Mouse (Mus musculus) embryonic facial prominence, embryonic 14.5 days (tissue): Measurements from ENCODE around the gene Slco4a1. TPM values are rescaled to one million over a fixed set of nuclear protein-coding genes. Genes with fewer than 3 reads are reported as not detected.

Experiments used
- ATAC-seq: fragments of 200-750 bp; cut with Nextera tagmentation; 2 replicates; pipeline ENCODE4 v1.8.0; 2017; ENCODE audit warnings: low read depth, moderate number of reproducible peaks, moderate TSS enrichment
- DNase-seq: peaks from one replicate; pipeline ENCODE4 v3.0.0-alpha.2; 2015; ENCODE audit warnings: low spot score
- H3K27ac ChIP-seq: fragments of 300-500 bp; sonication (generic); replicated peaks from 2 replicates; pipeline ENCODE4 v1.5.1; 2014; ENCODE audit warnings: low read depth, mild to moderate bottlenecking, low read length, moderate library complexity
- H3K27me3 ChIP-seq: fragments of 300-500 bp; sonication (generic); replicated peaks from 2 replicates; pipeline ENCODE4 v1.6.1; 2014; ENCODE audit warnings: low read length; ENCODE audit not compliant: control insufficient read depth, insufficient read depth
- H3K36me3 ChIP-seq: fragments of 300-500 bp; sonication (generic); 2 replicates; pipeline ENCODE4 v1.6.1; 2014; ENCODE audit warnings: low read length, mixed read lengths; ENCODE audit not compliant: control insufficient read depth, insufficient read depth
- H3K4me1 ChIP-seq: fragments of 300-500 bp; sonication (generic); 2 replicates; pipeline ENCODE4 v1.6.1; 2014; ENCODE audit warnings: antibody characterized with exemption, low read length; ENCODE audit not compliant: control insufficient read depth, insufficient read depth
- H3K4me2 ChIP-seq: fragments of 300-500 bp; sonication (generic); 2 replicates; pipeline ENCODE4 v1.6.1; 2014; ENCODE audit warnings: low read depth, mild to moderate bottlenecking, low read length, moderate library complexity, mixed read lengths
- H3K4me3 ChIP-seq: fragments of 300-500 bp; sonication (generic); 2 replicates; pipeline ENCODE4 v1.5.1; 2014; ENCODE audit warnings: low read depth, mild to moderate bottlenecking, low read length
- H3K9ac ChIP-seq: fragments of 300-500 bp; sonication (generic); 2 replicates; pipeline ENCODE4 v1.6.1; 2014; ENCODE audit warnings: low read depth, mild to moderate bottlenecking, low read length, moderate library complexity, mixed read lengths
- H3K9me3 ChIP-seq: fragments of 300-500 bp; sonication (generic); 2 replicates; pipeline ENCODE4 v1.6.1; 2016; ENCODE audit warnings: low read length; ENCODE audit not compliant: control insufficient read depth
- WGBS: fragments of 180-500 bp; shearing (Covaris S2); extraction: QIAGEN DNeasy Blood & Tissue Kit; methylation state at CpG from one replicate; pipeline ENCODE4 v1.1.7; 2014; 5-methylcytosine and 5-hydroxymethylcytosine counted together
- polyA plus RNA-seq: library from polyadenylated mRNA; unstranded; fragments of >200 nt; fragmentation: Nextera tagmentation; extraction: Ambion mirVana; gene quantifications from 2 replicates; pipeline ENCODE4 v1.2.1, GENCODE M21; 2014

Slco4a1 gene
- polyA plus RNA-seq = 1.4 and 1.9 TPM in 2 replicates

- 2% methylated on average over 64 of the region's 65 CpGs for WGBS
- DNase-seq = peak; percentile 82
- no peak within 1 kb of the TSS for H3K27ac ChIP-seq
- no peaks in the 10 kb centered on the region for H3K36me3 ChIP-seq
- ATAC-seq = peak; percentile 94
- H3K9ac ChIP-seq = peak within 1 kb of the TSS; percentile 51
- H3K4me3 ChIP-seq = peak within 1 kb of the TSS; percentile 48
- H3K4me2 ChIP-seq = peak within 1 kb of the TSS; percentile 83
- no peaks in the 10 kb centered on the region for H3K9me3 ChIP-seq
- peaks cover 8% of the 10 kb centered on the region; the same call in 1 of the 2 replicates for H3K4me1 ChIP-seq
- H3K27me3 ChIP-seq = peaks cover 46% of the 10 kb centered on the region
Measured at GRCm38 (mm10) chr2:180455723-180456698, at the start of gene Slco4a1. Gene Slco4a1, plus strand, starts transcription at chr2:180456245.

- no peaks in the 10 kb centered on the region for H3K27me3 ChIP-seq
- H3K36me3 ChIP-seq = no peaks in the 10 kb centered on the region
- H3K9ac ChIP-seq = no peak overlapping the region
- H3K4me1 ChIP-seq = no peaks in the 10 kb centered on the region
- no peak overlapping the region for H3K4me3 ChIP-seq
- no peak overlapping the region for H3K4me2 ChIP-seq
- DNase-seq (no peak), ATAC-seq (no peak)
- H3K9me3 ChIP-seq = no peaks in the 10 kb centered on the region
- H3K27ac ChIP-seq = no peak overlapping the region
- 24% methylated on average over 2 of the region's 2 CpGs for WGBS
Measured at GRCm38 (mm10) chr2:180408410-180408809, 47.6 kb upstream of the Slco4a1 start.

GRCm38 (mm10) chr2:180410432-180410831, 45.6 kb upstream of the Slco4a1 start:
- 70% methylated on average over 8 of the region's 8 CpGs for WGBS
- no peak for ATAC-seq
- no peaks in the 10 kb centered on the region for H3K4me1 ChIP-seq

DNA sequence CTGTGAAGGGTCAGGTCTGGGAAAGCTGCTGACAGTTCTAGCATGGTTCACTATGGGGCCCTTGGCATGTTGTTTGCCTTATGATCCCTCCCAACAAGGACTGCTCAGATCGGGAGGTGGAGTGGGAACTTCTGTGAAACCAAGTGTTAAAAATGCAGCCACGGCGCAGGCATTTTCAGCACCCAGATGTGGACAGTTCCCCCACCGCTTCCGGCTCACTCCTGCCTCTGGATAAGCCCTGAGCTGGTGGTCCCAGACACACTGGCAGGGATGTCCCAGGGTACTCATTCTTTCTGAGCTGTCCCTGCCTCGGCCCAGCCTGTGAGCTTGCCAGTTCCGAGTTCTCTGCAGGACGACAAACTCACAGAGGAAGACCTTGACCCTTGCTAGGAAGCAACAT, 45.0 kb upstream of the Slco4a1 start:
- Histone ChIP-seq H3K36me3 (no peaks in the 10 kb centered on the region), H3K4me2 (no peak overlapping the region), H3K27ac (no peak overlapping the region), H3K4me1 (no peaks in the 10 kb centered on the region), H3K9ac (no peak overlapping the region), H3K9me3 (no peaks in the 10 kb centered on the region), H3K4me3 (no peak overlapping the region), H3K27me3 (no peaks in the 10 kb centered on the region)
- 11% methylated on average over 8 of the region's 8 CpGs for WGBS
- DNase-seq (no peak), ATAC-seq (no peak)

More at GRCm38 (mm10) chr2:180410432-180410831, 45.6 kb upstream of the Slco4a1 start:
- no peaks in the 10 kb centered on the region for H3K27me3 ChIP-seq
- no peaks in the 10 kb centered on the region for H3K9me3 ChIP-seq
- H3K4me3 ChIP-seq = no peak overlapping the region
- H3K9ac ChIP-seq = no peak overlapping the region
- no peaks in the 10 kb centered on the region for H3K36me3 ChIP-seq
- DNase-seq = no peak
- no peak overlapping the region for H3K27ac ChIP-seq
- H3K4me2 ChIP-seq = no peak overlapping the region

DNA sequence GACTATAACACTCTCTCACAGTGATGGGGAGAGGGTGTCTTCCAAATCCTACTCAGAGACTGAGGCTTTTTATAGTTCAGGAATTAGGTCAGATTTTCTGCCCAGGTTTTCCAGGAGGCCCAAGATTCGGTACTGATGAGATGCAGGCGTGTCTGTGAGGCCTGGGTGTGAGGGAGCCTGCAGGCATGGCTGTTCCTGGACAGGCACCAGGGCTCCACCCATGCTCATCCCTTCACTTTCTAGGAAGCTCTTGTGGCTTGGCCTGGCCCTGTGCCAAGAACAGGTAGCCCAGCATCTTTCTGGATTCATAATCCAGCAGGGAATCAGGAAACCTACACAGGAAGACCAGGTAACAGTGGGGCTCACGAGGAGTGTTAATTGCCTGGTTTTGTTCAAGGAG, 40.4 kb upstream of the Slco4a1 start:
- no peak overlapping the region for H3K4me3 ChIP-seq
- H3K9me3 ChIP-seq = no peaks in the 10 kb centered on the region
- H3K36me3 ChIP-seq = no peaks in the 10 kb centered on the region
- no peaks in the 10 kb centered on the region for H3K27me3 ChIP-seq
- ATAC-seq (no peak), DNase-seq (no peak)
- no peaks in the 10 kb centered on the region for H3K4me1 ChIP-seq
- WGBS = 57% methylated on average over 3 of the region's 3 CpGs
- H3K4me2 ChIP-seq = no peak overlapping the region
- H3K27ac ChIP-seq = no peak overlapping the region
- H3K9ac ChIP-seq = no peak overlapping the region

GRCm38 (mm10) chr2:180417731-180418130, 38.3 kb upstream of the Slco4a1 start:
- no peak overlapping the region for H3K4me2 ChIP-seq
- WGBS = 14% methylated on average over 9 of the region's 9 CpGs
- H3K9ac ChIP-seq = no peak overlapping the region
- no peaks in the 10 kb centered on the region for H3K36me3 ChIP-seq
- no peaks in the 10 kb centered on the region for H3K4me1 ChIP-seq
- DNase-seq (peak; percentile 78), ATAC-seq (no peak)
- H3K4me3 ChIP-seq = no peak overlapping the region
- H3K27me3 ChIP-seq = no peaks in the 10 kb centered on the region
- H3K9me3 ChIP-seq = no peaks in the 10 kb centered on the region
- no peak overlapping the region for H3K27ac ChIP-seq

GRCm38 (mm10) chr2:180420641-180421040, 35.4 kb upstream of the Slco4a1 start:
- Histone ChIP-seq H3K27ac (no peak overlapping the region), H3K4me1 (no peaks in the 10 kb centered on the region), H3K4me3 (no peak overlapping the region), H3K36me3 (no peaks in the 10 kb centered on the region), H3K9ac (no peak overlapping the region), H3K4me2 (no peak overlapping the region), H3K9me3 (no peaks in the 10 kb centered on the region), H3K27me3 (no peaks in the 10 kb centered on the region)
- DNase-seq = no peak
- WGBS = 71% methylated on average over 3 of the region's 3 CpGs
- ATAC-seq = no peak

DNA sequence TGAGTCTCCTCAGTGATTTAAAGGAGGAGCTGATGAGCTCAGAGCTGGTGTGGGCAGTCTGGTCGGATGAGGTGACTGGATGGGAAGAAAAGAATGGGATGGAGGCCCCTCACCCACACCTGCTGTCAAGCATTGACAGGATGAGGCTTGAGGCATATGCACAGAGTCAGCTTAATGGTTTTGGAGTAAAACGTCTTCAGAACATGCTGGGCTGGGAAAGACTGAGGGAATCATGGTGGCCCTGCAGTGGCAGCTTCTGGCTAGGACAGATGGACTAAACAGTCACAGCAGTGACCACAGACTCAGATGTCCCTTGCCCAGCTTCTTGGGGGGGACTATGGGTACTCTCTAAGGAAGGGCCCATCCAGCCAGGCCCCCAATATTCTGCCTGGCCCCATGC, 30.9 kb upstream of the Slco4a1 start:
- Histone ChIP-seq H3K27me3 (no peaks in the 10 kb centered on the region), H3K4me2 (no peak overlapping the region), H3K9ac (no peak overlapping the region), H3K4me1 (no peaks in the 10 kb centered on the region), H3K36me3 (no peaks in the 10 kb centered on the region), H3K9me3 (no peaks in the 10 kb centered on the region), H3K4me3 (no peak overlapping the region), H3K27ac (no peak overlapping the region)
- ATAC-seq (no peak), DNase-seq (no peak)
- WGBS = 44% methylated on average over 2 of the region's 2 CpGs

GRCm38 (mm10) chr2:180427073-180427472, 29.0 kb upstream of the Slco4a1 start:
- no peaks in the 10 kb centered on the region for H3K4me1 ChIP-seq
- H3K9ac ChIP-seq = no peak overlapping the region
- no peak overlapping the region for H3K27ac ChIP-seq
- no peak overlapping the region for H3K4me2 ChIP-seq
- no peaks in the 10 kb centered on the region for H3K36me3 ChIP-seq
- WGBS = 58% methylated on average over 8 of the region's 8 CpGs
- ATAC-seq (no peak), DNase-seq (no peak)
- no peaks in the 10 kb centered on the region for H3K27me3 ChIP-seq
- H3K9me3 ChIP-seq = no peaks in the 10 kb centered on the region
- no peak overlapping the region for H3K4me3 ChIP-seq
